Mouse (Mus musculus): ENCODE measurements around the gene Pde1b.

- no peak for TF ChIP-seq CTCF (IDR thresholded peaks at IDR 0.05; ENCODE audit: insufficient read depth, low read depth, low read length)
- peak; percentile 38; the same call in 1 of the 2 replicates for TF ChIP-seq POLR2A (IDR thresholded peaks at IDR 0.05; ENCODE audit: insufficient read depth, low read depth, low read length)
Observed at GRCm38 (mm10) chr15:103537822-103538213, 35.0 kb downstream of the Pde1b start, which contains the start of gene Ppp1r1a.

Data from olfactory bulb, adult 2 months (tissue).